9 mouse cellular contexts compared by ENCODE assay signal in genomic region chr8:72218781-72219540, GRCm38 (mm10). TPM values are rescaled to one million over a fixed set of nuclear protein-coding genes. Genes with fewer than 3 reads are reported as not detected.
DNase-seq lines count a peak whose midpoint lies in the region; ATAC-seq and TF ChIP-seq lines count a peak whose summit lies in the region.
"Had no signal": no experiment of that assay in that cellular context is flagged by ENCODE, and none has a peak within 500 bp of the region (broad histone marks: within the 10 kb centered on the region; RNA-seq: fewer than 3 reads in every experiment).

No protein-coding gene starts in this region.

- H3K27ac ChIP-seq in heart, embryonic 11.5 days (ENCODE audit: low read depth, low read length), result peak overlapping the region; percentile 78; the same call in 1 of the 2 replicates
- H3K27ac ChIP-seq in CH12.LX (ENCODE audit: insufficient read depth, low read depth), result no peak overlapping the region
- H3K27ac ChIP-seq in forebrain, embryonic 16.5 days (ENCODE audit: low read length), result no peak overlapping the region
- H3K27ac ChIP-seq in liver, embryonic 16.5 days (ENCODE audit: low read length), result peak overlapping the region; percentile 35

- H3K4me3 ChIP-seq in heart, embryonic 11.5 days (ENCODE audit: low read depth, low read length), result peak overlapping the region; percentile 91
- H3K4me3 ChIP-seq in CH12.LX (replicated peaks in 1 of 3; ENCODE audit: low read depth in 2 of 3, low read length in 2 of 3, poor library complexity in 1 of 3), result peak overlapping the region in 2 of 3 experiments; percentile 43 to 75
- peak overlapping the region; percentile 83 for H3K4me3 ChIP-seq in forebrain, embryonic 16.5 days (replicated peaks; ENCODE audit: low read length)
- peak overlapping the region; percentile 84 for H3K4me3 ChIP-seq in liver, embryonic 16.5 days (ENCODE audit: low read depth, low read length)

- no peak overlapping the region for H3K9ac ChIP-seq in heart, embryonic 11.5 days (ENCODE audit: low read depth, low read length)
- 0 out of 2 replicates have a peak overlapping the region, but pooled peaks have one; percentile 30 for H3K9ac ChIP-seq in CH12.LX (ENCODE audit: insufficient read depth, low read depth)
- no peak overlapping the region for H3K9ac ChIP-seq in forebrain, embryonic 16.5 days (replicated peaks; ENCODE audit: low read depth, low read length)
- peak overlapping the region; percentile 82 for H3K9ac ChIP-seq in liver, embryonic 16.5 days (ENCODE audit: low read depth, low read length)

- in situ Hi-C loops in CH12.LX (cut with MboI; ENCODE audit: low pct_ligation_motif_present, low pct_unique_long_range_greater_than_20kb, low sequenced_read_pairs), result loop anchor here (5.0 kb wide), 1 partner anchor 42 kb away; no protein-coding TSS in a partner anchor

- H3K4me2 ChIP-seq in heart, embryonic 11.5 days, result peak overlapping the region; percentile 89
- peak overlapping the region; percentile 38; the same call in 1 of the 2 replicates for H3K4me2 ChIP-seq in CH12.LX (ENCODE audit: insufficient read depth, low read depth, poor library complexity, severe bottlenecking)
- H3K4me2 ChIP-seq in forebrain, embryonic 16.5 days (ENCODE audit: low read length), result peak overlapping the region; percentile 82
- peak overlapping the region; percentile 69 for H3K4me2 ChIP-seq in liver, embryonic 16.5 days (ENCODE audit: low read depth, low read length)

- no peaks in the 10 kb centered on the region for H3K9me3 ChIP-seq in heart, embryonic 11.5 days (replicated peaks; ENCODE audit: control insufficient read depth, low read length)
- H3K9me3 ChIP-seq in CH12.LX (replicated peaks; ENCODE audit: low read length), result no peaks in the 10 kb centered on the region
- no peaks in the 10 kb centered on the region for H3K9me3 ChIP-seq in forebrain, embryonic 16.5 days (ENCODE audit: control insufficient read depth, low read length)
- no peaks in the 10 kb centered on the region for H3K9me3 ChIP-seq in liver, embryonic 16.5 days (replicated peaks; ENCODE audit: control insufficient read depth, low read length)

- TF ChIP-seq CTCF in CH12.LX (conservative IDR thresholded peaks at IDR 0.05 in 1 of 2, IDR thresholded peaks at IDR 0.05 in 1 of 2; ENCODE audit: low read depth in 2 of 2, low read length in 2 of 2), result no peak

- H3K79me2 ChIP-seq in CH12.LX (replicated peaks; ENCODE audit: control insufficient read depth, extremely low read depth, insufficient read depth, poor library complexity, severe bottlenecking), result peaks cover 16% of the 10 kb centered on the region

- no peak for TF ChIP-seq RAD21 in CH12.LX (IDR thresholded peaks at IDR 0.05; ENCODE audit: low read depth, low read length)

- ATAC-seq in heart, embryonic 11.5 days (replicated peaks; ENCODE audit: insufficient number of reproducible peaks, low FRiP score, low TSS enrichment), result no peak
- ATAC-seq in forebrain, embryonic 16.5 days, result peak; percentile 13; the same call in 1 of the 2 replicates
- no peak for ATAC-seq in liver, embryonic 16.5 days (ENCODE audit: low read depth)

- no peak for TF ChIP-seq POLR2A in CH12.LX (IDR thresholded peaks at IDR 0.05; ENCODE audit: low read depth, low read length)

- peaks cover 10% of the 10 kb centered on the region for H3K4me1 ChIP-seq in heart, embryonic 11.5 days (ENCODE audit: control insufficient read depth, insufficient read depth, low read length)
- peaks cover 3 to 38% of the 10 kb centered on the region in 2 experiments; a peak in 3 of 4 replicates for H3K4me1 ChIP-seq in CH12.LX (ENCODE audit: control insufficient read depth in 1 of 2, insufficient read depth in 2 of 2)
- H3K4me1 ChIP-seq in forebrain, embryonic 16.5 days (replicated peaks; ENCODE audit: control insufficient read depth, insufficient read depth, low read length), result peaks cover 11% of the 10 kb centered on the region
- H3K4me1 ChIP-seq in liver, embryonic 16.5 days (ENCODE audit: control insufficient read depth, low read depth, low read length), result peaks cover 17% of the 10 kb centered on the region

- no peak for TF ChIP-seq EP300 in CH12.LX (IDR thresholded peaks at IDR 0.05; ENCODE audit: low read length)

- DNase-seq in heart, postnatal 4 days, result no peak
- no peak for DNase-seq in CH12.LX (ENCODE audit: extremely low read depth)
- no peak for DNase-seq in ovary, postnatal 36 days (ENCODE audit: low spot score)
- no peak for DNase-seq in left cerebral cortex, postnatal 14 days (ENCODE audit: low spot score in 2 of 2)
- DNase-seq in urinary bladder, postnatal 4 days (ENCODE audit: low spot score in 2 of 2), result no peak

- H3K27me3 ChIP-seq in heart, embryonic 11.5 days (ENCODE audit: control insufficient read depth, insufficient read depth, low read length), result 0 out of 2 replicates have a peak, but pooled peaks cover 3% of the 10 kb centered on the region
- H3K27me3 ChIP-seq in CH12.LX (replicated peaks), result no peaks in the 10 kb centered on the region
- H3K27me3 ChIP-seq in forebrain, embryonic 16.5 days (replicated peaks; ENCODE audit: control insufficient read depth, insufficient read depth, low read length), result no peaks in the 10 kb centered on the region
- H3K27me3 ChIP-seq in liver, embryonic 16.5 days (ENCODE audit: control insufficient read depth, insufficient read depth, low read depth, low read length), result no peaks in the 10 kb centered on the region

- peaks cover 14% of the 10 kb centered on the region for H3K36me3 ChIP-seq in heart, embryonic 11.5 days (ENCODE audit: control insufficient read depth, insufficient read depth, low read length)
- peaks cover 27 to 31% of the 10 kb centered on the region in 2 experiments for H3K36me3 ChIP-seq in CH12.LX (replicated peaks in 1 of 2; ENCODE audit: control insufficient read depth in 1 of 2, insufficient read depth in 1 of 2, low read length in 1 of 2)
- peaks cover 19% of the 10 kb centered on the region for H3K36me3 ChIP-seq in forebrain, embryonic 16.5 days (ENCODE audit: control insufficient read depth, insufficient read depth)
- peaks cover 23% of the 10 kb centered on the region for H3K36me3 ChIP-seq in liver, embryonic 16.5 days (ENCODE audit: control insufficient read depth, insufficient read depth)

- intact Hi-C loops in left cerebral cortex, postnatal 14 days (cut with DNase I), result no loop called here

- 79% methylated on average over 9 of the region's 10 CpGs for WGBS in heart, embryonic 11.5 days (ENCODE audit: insufficient replicate concordance)
- 80% methylated on average over 9 of the region's 10 CpGs for WGBS in forebrain, embryonic 16.5 days
- 69% methylated on average over 9 of the region's 10 CpGs for WGBS in liver, embryonic 16.5 days (ENCODE audit: insufficient replicate concordance)

- dilution Hi-C loops in CH12.LX (cut with MboI; ENCODE audit: extremely low pct_ligation_motif_present, extremely low pct_unique_long_range_greater_than_20kb, low sequenced_read_pairs), result no loop called here

TF ChIP-seq in CH12.LX, 34 proteins besides CTCF, POLR2A, EP300 and RAD21:
- TF ChIP-seq JUN (IDR thresholded peaks at IDR 0.05; ENCODE audit: insufficient read depth, low read depth, low read length), result no peak
- TF ChIP-seq ZMIZ1 (IDR thresholded peaks at IDR 0.05; ENCODE audit: low read depth, low read length), result no peak

RNA-seq across cellular contexts. Expression of gene Fam32a, which starts 0.6 kb away (rescaled TPM):
- 44.7 and 45.1 TPM in 2 replicates for polyA plus RNA-seq in heart, embryonic 11.5 days (2014; fragmentation: Nextera tagmentation; extraction: Ambion mirVana)
- total RNA-seq in heart, postnatal 4 days (2021), result 10 to 100 TPM; 25.4 to 26.5 TPM
- total RNA-seq in CH12.LX (2012; rRNA removed), result 33.1 and 38.1 TPM in 2 replicates
- total RNA-seq in CH12.LX (2014; rRNA removed), result 34.6 and 38.0 TPM in 2 replicates
- polyA plus RNA-seq in CH12.LX (2012; ENCODE audit: insufficient read length, low read depth), result 43.0 and 43.8 TPM in 2 replicates
- polyA plus RNA-seq in forebrain, embryonic 16.5 days (2015; fragmentation: Nextera tagmentation; extraction: Ambion mirVana), result 124 and 129 TPM in 2 replicates
- 32.5 and 32.9 TPM in 2 replicates for polyA plus RNA-seq in liver, embryonic 16.5 days (2015; fragmentation: Nextera tagmentation; extraction: Ambion mirVana)
- 10 to 100 TPM; 50.5 to 53.2 TPM for total RNA-seq in left cerebral cortex, postnatal 14 days (2021)

RNA-seq across cellular contexts. Expression of gene Gm11034, which starts 5.5 kb away (rescaled TPM):
- polyA plus RNA-seq in heart, embryonic 11.5 days (2014; fragmentation: Nextera tagmentation; extraction: Ambion mirVana), result not detected in 2 replicates
- total RNA-seq in heart, postnatal 4 days (2021), result not detected
- total RNA-seq in CH12.LX (2012; rRNA removed) (not detected in 2 replicates), CH12.LX (2014; rRNA removed) (not detected in 2 replicates)
- polyA plus RNA-seq in CH12.LX (2012; ENCODE audit: insufficient read length, low read depth), result not detected in 2 replicates
- polyA plus RNA-seq in forebrain, embryonic 16.5 days (2015; fragmentation: Nextera tagmentation; extraction: Ambion mirVana), result not detected in 2 replicates
- not detected in 2 replicates for polyA plus RNA-seq in liver, embryonic 16.5 days (2015; fragmentation: Nextera tagmentation; extraction: Ambion mirVana)
- not detected for total RNA-seq in left cerebral cortex, postnatal 14 days (2021)
- total RNA-seq: layer of hippocampus, postnatal 14 days had no signal

RNA-seq across cellular contexts. Expression of gene Cib3, which starts 6.3 kb away (rescaled TPM):
- polyA plus RNA-seq in heart, embryonic 11.5 days (2014; fragmentation: Nextera tagmentation; extraction: Ambion mirVana), result not detected in 2 replicates
- not detected for total RNA-seq in heart, postnatal 4 days (2021)
- total RNA-seq in CH12.LX (2012; rRNA removed) (not detected in 2 replicates), CH12.LX (2014; rRNA removed) (not detected in 2 replicates)
- not detected in 2 replicates for polyA plus RNA-seq in CH12.LX (2012; ENCODE audit: insufficient read length, low read depth)
- not detected in 2 replicates for polyA plus RNA-seq in forebrain, embryonic 16.5 days (2015; fragmentation: Nextera tagmentation; extraction: Ambion mirVana)
- polyA plus RNA-seq in liver, embryonic 16.5 days (2015; fragmentation: Nextera tagmentation; extraction: Ambion mirVana), result not detected in 2 replicates
- not detected for total RNA-seq in left cerebral cortex, postnatal 14 days (2021)
- total RNA-seq: layer of hippocampus, postnatal 14 days had no signal

RNA-seq across cellular contexts. Expression of gene Ap1m1, which starts 20.9 kb away (rescaled TPM):
- polyA plus RNA-seq in heart, embryonic 11.5 days (2014; fragmentation: Nextera tagmentation; extraction: Ambion mirVana), result 110 and 112 TPM in 2 replicates
- 10 to 100 TPM; 66.5 to 71.7 TPM for total RNA-seq in heart, postnatal 4 days (2021)
- 30.3 and 31.4 TPM in 2 replicates for total RNA-seq in CH12.LX (2012; rRNA removed)
- 15.6 and 20.1 TPM in 2 replicates for total RNA-seq in CH12.LX (2014; rRNA removed)
- 80.0 and 86.1 TPM in 2 replicates for polyA plus RNA-seq in CH12.LX (2012; ENCODE audit: insufficient read length, low read depth)
- polyA plus RNA-seq in forebrain, embryonic 16.5 days (2015; fragmentation: Nextera tagmentation; extraction: Ambion mirVana), result 252 and 284 TPM in 2 replicates
- polyA plus RNA-seq in liver, embryonic 16.5 days (2015; fragmentation: Nextera tagmentation; extraction: Ambion mirVana), result 53.6 and 54.3 TPM in 2 replicates
- total RNA-seq in left cerebral cortex, postnatal 14 days (2021), result 100 to 1,000 TPM; 100 to 104 TPM

RNA-seq across cellular contexts. Expression of gene Hsh2d, which starts 29.5 kb away (rescaled TPM):
- 0.11 TPM in 1 of 2 replicates, not detected in the other for polyA plus RNA-seq in heart, embryonic 11.5 days (2014; fragmentation: Nextera tagmentation; extraction: Ambion mirVana)
- under 1 TPM in 1 of 2 experiments, not detected in 1; 0.14 TPM for total RNA-seq in heart, postnatal 4 days (2021)
- total RNA-seq in CH12.LX (2012; rRNA removed), result 17.9 TPM in 2 replicates
- 25.1 and 26.1 TPM in 2 replicates for total RNA-seq in CH12.LX (2014; rRNA removed)
- 19.9 and 24.1 TPM in 2 replicates for polyA plus RNA-seq in CH12.LX (2012; ENCODE audit: insufficient read length, low read depth)
- polyA plus RNA-seq in forebrain, embryonic 16.5 days (2015; fragmentation: Nextera tagmentation; extraction: Ambion mirVana), result not detected in 2 replicates
- polyA plus RNA-seq in liver, embryonic 16.5 days (2015; fragmentation: Nextera tagmentation; extraction: Ambion mirVana), result 0.22 and 0.30 TPM in 2 replicates
- total RNA-seq in left cerebral cortex, postnatal 14 days (2021), result not detected
- total RNA-seq: layer of hippocampus, postnatal 14 days had no signal

Comparison
In these comparisons a context has a peak if more than half of its experiments do, and no peak if none do; other contexts are left out.
1. H3K27ac ChIP-seq: peak in heart, embryonic 11.5 days (single experiment) and liver, embryonic 16.5 days (single experiment); none in CH12.LX (single experiment) and forebrain, embryonic 16.5 days (single experiment).
2. H3K4me2 ChIP-seq: peak in every context shown above with its lines; median percentile 89 in heart, embryonic 11.5 days; 82 in forebrain, embryonic 16.5 days; 69 in liver, embryonic 16.5 days; 38 in CH12.LX.
3. H3K9ac ChIP-seq: peak in CH12.LX (single experiment) and liver, embryonic 16.5 days (single experiment); none in heart, embryonic 11.5 days (single experiment) and forebrain, embryonic 16.5 days (single experiment).
4. Peak in every context shown above with its lines, with median percentiles within 50 percentile points of each other: H3K4me3 ChIP-seq.